Mouse (Mus musculus) CH12.LX (cell line): ENCODE measurements at regions not wholly inside any gene's neighbourhood (a gene's known extent, or its start where the extent isn't known, plus 50 kb on each side); places are given as distances from the start of the nearest gene placed in this dataset.

ENCODE experiments used
- DNase-seq: peaks from one replicate; pipeline ENCODE4 v3.0.0-alpha.2; 2013; ENCODE audit errors: extremely low read depth
- H3K27ac ChIP-seq: 2 replicates; pipeline ENCODE4 v1.5.1; 2012; ENCODE audit warnings: low read depth, mild to moderate bottlenecking, control low read depth, moderate library complexity; ENCODE audit not compliant: insufficient read depth
- H3K27me3 ChIP-seq: replicated peaks from 2 replicates; pipeline ENCODE3; 2012; ENCODE audit warnings: inconsistent platforms
- H3K36me3 ChIP-seq, 2 experiments: replicated peaks in 1 of 2; 2 replicates each; pipeline versions ENCODE3 to v1.6.1; 2012; ENCODE audit warnings: inconsistent platforms in 1 of 2, low read length in 1 of 2, mild to moderate bottlenecking in 1 of 2, mixed read lengths in 1 of 2, moderate library complexity in 1 of 2; ENCODE audit not compliant: control insufficient read depth in 1 of 2, insufficient read depth in 1 of 2
- H3K4me1 ChIP-seq, 2 experiments: 2 replicates each; pipeline ENCODE4 v1.6.1; 2012; ENCODE audit warnings: inconsistent platforms in 1 of 2, moderate library complexity in 1 of 2; ENCODE audit not compliant: insufficient read depth in 2 of 2, control insufficient read depth in 1 of 2
- H3K4me2 ChIP-seq: 2 replicates; pipeline ENCODE4 v1.6.1; 2012; ENCODE audit warnings: low read depth, mild to moderate bottlenecking, control low read depth; ENCODE audit not compliant: poor library complexity, insufficient read depth, severe bottlenecking
- H3K4me3 ChIP-seq, 3 experiments: fragments of 150-350 bp in 1 of 3; sonication (generic) in 1 of 3; replicated peaks in 1 of 3; 2 replicates each; pipeline versions ENCODE3 to v1.5.1; 2011 to 2012; ENCODE audit warnings: low read depth in 2 of 3, low read length in 2 of 3, mild to moderate bottlenecking in 2 of 3, moderate library complexity in 2 of 3, control low read depth in 1 of 3, improper control_type of control experiment in 1 of 3, inconsistent platforms in 1 of 3, mixed read lengths in 1 of 3; ENCODE audit not compliant: poor library complexity in 1 of 3
- H3K79me2 ChIP-seq: replicated peaks from 2 replicates; pipeline ENCODE4 v1.6.1; 2012; ENCODE audit warnings: mild to moderate bottlenecking, moderate library complexity; ENCODE audit not compliant: control insufficient read depth, poor library complexity, insufficient read depth, severe bottlenecking; ENCODE audit errors: extremely low read depth
- H3K9ac ChIP-seq: 2 replicates; pipeline ENCODE4 v1.6.1; 2012; ENCODE audit warnings: low read depth, mild to moderate bottlenecking, control low read depth, moderate library complexity; ENCODE audit not compliant: insufficient read depth
- H3K9me3 ChIP-seq: replicated peaks from 2 replicates; pipeline ENCODE3; 2012; ENCODE audit warnings: low read length, inconsistent platforms, mixed read lengths
- BHLHE40 ChIP-seq: IDR thresholded peaks from 2 replicates; pipeline ENCODE4 v1.6.1; 2011; ENCODE audit warnings: mild to moderate bottlenecking, low read depth, low read length, improper control_type of control experiment
- CHD2 ChIP-seq: IDR thresholded peaks from 2 replicates; pipeline ENCODE4 v1.6.1; 2011; ENCODE audit warnings: low read length, improper control_type of control experiment
- CTCF ChIP-seq, 2 experiments: IDR thresholded peaks in 1 of 2; conservative IDR thresholded peaks in 1 of 2; 2 replicates each; pipeline ENCODE4 v1.5.1; 2011 to 2012; ENCODE audit warnings: low read depth in 2 of 2, low read length in 2 of 2, improper control_type of control experiment in 1 of 2, inconsistent platforms in 1 of 2, mild to moderate bottlenecking in 1 of 2, moderate library complexity in 1 of 2
- EP300 ChIP-seq: IDR thresholded peaks from 2 replicates; pipeline ENCODE4 v1.6.1; 2011; ENCODE audit warnings: low read length, improper control_type of control experiment
- KAT2A ChIP-seq: IDR thresholded peaks from 2 replicates; pipeline ENCODE4 v1.6.1; 2012; ENCODE audit warnings: low read length, improper control_type of control experiment, inconsistent platforms; ENCODE audit not compliant: insufficient replicate concordance
- MAFK ChIP-seq: IDR thresholded peaks from 2 replicates; pipeline ENCODE4 v1.6.1; 2011; ENCODE audit warnings: low read length, improper control_type of control experiment; ENCODE audit not compliant: insufficient replicate concordance
- MAX ChIP-seq: IDR thresholded peaks from 2 replicates; pipeline ENCODE4 v1.6.1; 2011; ENCODE audit warnings: low read length, improper control_type of control experiment
- MXI1 ChIP-seq: IDR thresholded peaks from 2 replicates; pipeline ENCODE4 v1.6.1; 2011; ENCODE audit warnings: mild to moderate bottlenecking, low read depth, low read length, improper control_type of control experiment
- MYC ChIP-seq: IDR thresholded peaks from 2 replicates; pipeline ENCODE4 v1.6.1; 2011; ENCODE audit warnings: low read depth, mild to moderate bottlenecking, improper control_type of control experiment, low read length
- POLR2A ChIP-seq: IDR thresholded peaks from 2 replicates; pipeline ENCODE4 v1.6.1; 2011; ENCODE audit warnings: low read depth, mild to moderate bottlenecking, improper control_type of control experiment, low read length
- RAD21 ChIP-seq: IDR thresholded peaks from 2 replicates; pipeline ENCODE4 v1.6.1; 2011; ENCODE audit warnings: low read depth, mild to moderate bottlenecking, low read length, improper control_type of control experiment, moderate library complexity
- RCOR1 ChIP-seq: conservative IDR thresholded peaks from 2 replicates; pipeline ENCODE4 v1.6.1; 2012; ENCODE audit warnings: low read depth, mild to moderate bottlenecking, inconsistent platforms, low read length, improper control_type of control experiment
- SIN3A ChIP-seq: IDR thresholded peaks from 2 replicates; pipeline ENCODE4 v1.6.1; 2012; ENCODE audit warnings: low read length, improper control_type of control experiment, inconsistent platforms
- TCF12 ChIP-seq: IDR thresholded peaks from 2 replicates; pipeline ENCODE4 v1.6.1; 2014; ENCODE audit warnings: low read depth, mild to moderate bottlenecking, inconsistent platforms, low read length, improper control_type of control experiment
- USF2 ChIP-seq: conservative IDR thresholded peaks from 2 replicates; pipeline ENCODE4 v1.6.1; 2011; ENCODE audit warnings: low read depth, low read length, improper control_type of control experiment
- ZMIZ1 ChIP-seq: IDR thresholded peaks from 2 replicates; pipeline ENCODE4 v1.6.1; 2012; ENCODE audit warnings: low read depth, mild to moderate bottlenecking, inconsistent platforms, low read length, improper control_type of control experiment
- dilution Hi-C: fragments of 300-500 bp; cut with MboI; formaldehyde crosslinking; loops from 2 replicates; pipeline ENCODE4 v1.14.3; 2020; ENCODE audit warnings: low sequenced_read_pairs; ENCODE audit not compliant: extremely low pct_unique_long_range_greater_than_20kb, extremely low pct_ligation_motif_present
- in situ Hi-C: fragments of 300-500 bp; cut with MboI; formaldehyde crosslinking; loops from 3 replicates; pipeline ENCODE4 v1.14.3; 2019; ENCODE audit warnings: low sequenced_read_pairs, low pct_ligation_motif_present, low pct_unique_long_range_greater_than_20kb, mixed read lengths

DNA sequence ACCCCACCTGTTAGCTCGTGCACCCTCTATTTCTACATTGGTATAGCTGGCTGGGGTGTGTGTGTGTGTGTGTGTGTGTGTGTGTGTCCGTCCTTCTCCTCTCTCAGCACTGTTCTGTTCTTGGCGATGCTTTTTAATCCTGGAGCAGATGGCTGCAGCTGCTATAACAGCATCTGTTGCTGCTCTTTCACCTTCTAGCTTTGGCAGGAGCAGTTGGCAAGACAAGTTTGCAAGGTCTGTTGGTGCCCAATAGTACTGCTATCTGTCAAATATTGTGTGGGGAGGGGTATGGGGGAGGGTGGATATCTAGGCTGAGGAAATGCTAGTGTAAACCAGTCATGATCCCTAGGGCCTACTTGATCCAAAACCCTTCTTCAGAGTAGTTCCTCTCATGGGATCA is 120.9 kb upstream of the AI593442 start:
- Histone ChIP-seq H3K4me3 (no peak overlapping the region), H3K9ac (no peak overlapping the region), H3K4me1 (no peaks in the 10 kb centered on the region), H3K27me3 (no peaks in the 10 kb centered on the region), H3K9me3 (no peaks in the 10 kb centered on the region), H3K36me3 (no peaks in the 10 kb centered on the region), H3K27ac (no peak overlapping the region), H3K4me2 (no peak overlapping the region), H3K79me2 (no peaks in the 10 kb centered on the region)
- DNase-seq: no peak
- dilution Hi-C loops: no loop called here
- TF ChIP-seq SIN3A (no peak), KAT2A (no peak), RCOR1 (no peak)
- in situ Hi-C loops: no loop called here

DNA sequence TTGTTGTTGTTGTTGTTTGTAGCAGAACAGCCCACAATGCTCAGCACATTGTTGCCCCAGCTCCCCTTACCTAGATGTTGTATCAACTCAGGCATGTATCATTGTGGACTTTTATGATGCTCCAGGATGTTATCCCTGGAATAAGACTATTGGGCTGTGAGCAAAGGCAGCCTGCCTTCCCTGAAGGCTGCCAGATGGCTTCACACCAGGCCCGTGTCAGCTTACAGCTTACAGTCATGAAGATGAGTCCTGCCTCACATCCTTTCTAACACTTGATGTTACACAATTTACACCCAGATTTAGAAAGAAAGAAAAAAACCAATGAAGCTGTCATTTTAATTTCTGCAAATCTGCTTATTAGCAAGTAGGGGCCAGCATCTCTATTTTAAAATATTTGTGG is 113.0 kb upstream of the AI593442 start:
- no peak overlapping the region for H3K4me2 ChIP-seq
- no peak overlapping the region for H3K4me3 ChIP-seq
- H3K9ac ChIP-seq: no peak overlapping the region
- DNase-seq: no peak
- H3K36me3 ChIP-seq: no peaks in the 10 kb centered on the region
- in situ Hi-C loops: no loop called here
- TF ChIP-seq EP300: no peak
- H3K9me3 ChIP-seq: no peaks in the 10 kb centered on the region
- H3K4me1 ChIP-seq: no peaks in the 10 kb centered on the region
- no peaks in the 10 kb centered on the region for H3K27me3 ChIP-seq
- dilution Hi-C loops: no loop called here
- H3K79me2 ChIP-seq: no peaks in the 10 kb centered on the region
- no peak overlapping the region for H3K27ac ChIP-seq

DNA sequence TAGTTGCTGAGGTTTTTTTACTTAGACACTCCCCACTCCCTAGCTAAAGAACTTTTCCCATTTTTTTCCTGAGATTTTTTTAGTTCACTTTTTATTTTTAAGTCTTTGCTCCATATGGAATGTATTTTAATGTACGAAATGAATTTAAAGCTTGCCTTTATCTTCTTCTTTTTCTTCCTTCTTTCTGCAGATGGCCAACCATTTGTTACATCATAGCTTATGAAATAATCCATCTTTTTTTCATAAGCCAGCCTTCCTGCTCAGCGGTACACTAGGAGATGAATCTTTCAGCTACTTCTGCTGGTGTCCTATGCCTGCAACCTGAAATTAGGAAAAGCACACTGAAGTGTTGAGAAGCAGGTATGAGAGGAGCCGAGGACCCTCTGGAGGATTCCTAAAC is 102.9 kb upstream of the AI593442 start:
- no peaks in the 10 kb centered on the region for H3K4me1 ChIP-seq
- H3K36me3 ChIP-seq: no peaks in the 10 kb centered on the region
- no peaks in the 10 kb centered on the region for H3K79me2 ChIP-seq
- H3K27me3 ChIP-seq: no peaks in the 10 kb centered on the region
- H3K9ac ChIP-seq: no peak overlapping the region
- DNase-seq: no peak
- dilution Hi-C loops: no loop called here
- no peaks in the 10 kb centered on the region for H3K9me3 ChIP-seq
- H3K4me3 ChIP-seq: no peak overlapping the region
- no peak overlapping the region for H3K4me2 ChIP-seq
- H3K27ac ChIP-seq: no peak overlapping the region
- in situ Hi-C loops: no loop called here
- no peak for TF ChIP-seq POLR2A
- no peak for TF ChIP-seq MAFK
- TF ChIP-seq CHD2: no peak
- no peak for TF ChIP-seq BHLHE40
- TF ChIP-seq CTCF (conservative IDR thresholded peaks at IDR 0.05 in 1 of 2, IDR thresholded peaks at IDR 0.05 in 1 of 2; ENCODE audit: low read depth in 2 of 2, low read length in 2 of 2): no peak
- TF ChIP-seq MXI1: no peak
- no peak for TF ChIP-seq MAX
- no peak for TF ChIP-seq TCF12
- no peak for TF ChIP-seq ZMIZ1
- no peak for TF ChIP-seq RAD21
- no peak for TF ChIP-seq USF2
- no peak for TF ChIP-seq MYC
